Mouse (Mus musculus) c-Kit-positive CD71-positive TER-119-positive erythroid progenitor cells, embryonic 14.5 days (primary cell): ENCODE measurements around the gene Kcnk6.
A peak's percentile ranks its signal among the peaks of the same experiment; 100 is the strongest.

ENCODE experiments used
- DNase-seq: peaks from one replicate; pipeline ENCODE4 v3.0.0-alpha.2; 2013; ENCODE audit warnings: low spot score

The Kcnk6 gene

GRCm38 (mm10) chr7:29232247-29233013, at the start of gene Kcnk6:
Gene Kcnk6, minus strand, starts transcription at chr7:29232515.
- DNase-seq, result no peak

- DNase-seq, result no peak
Measured at GRCm38 (mm10) chr7:29281201-29282073, 49.1 kb upstream of the Kcnk6 start, which contains the start of gene Spint2. Gene Spint2, minus strand, starts transcription at chr7:29281912.

- DNase-seq, result no peak
Measured at GRCm38 (mm10) chr7:29280801-29281200, 48.5 kb upstream of the Kcnk6 start.

GRCm38 (mm10) chr7:29279924-29280323, 47.6 kb upstream of the Kcnk6 start:
- DNase-seq, result no peak

GRCm38 (mm10) chr7:29279261-29279660, 46.9 kb upstream of the Kcnk6 start:
- no peak for DNase-seq

GRCm38 (mm10) chr7:29277510-29277909, 45.2 kb upstream of the Kcnk6 start:
- DNase-seq, result no peak

GRCm38 (mm10) chr7:29276715-29277114, 44.4 kb upstream of the Kcnk6 start:
- DNase-seq, result no peak

- DNase-seq, result no peak
Measured at GRCm38 (mm10) chr7:29271687-29272465, 39.6 kb upstream of the Kcnk6 start.

GRCm38 (mm10) chr7:29270445-29270844, 38.1 kb upstream of the Kcnk6 start:
- no peak for DNase-seq

GRCm38 (mm10) chr7:29266931-29267330, 34.6 kb upstream of the Kcnk6 start:
- DNase-seq, result no peak

- DNase-seq, result no peak
Measured at GRCm38 (mm10) chr7:29265636-29266035, 33.3 kb upstream of the Kcnk6 start.

GRCm38 (mm10) chr7:29263831-29264230, 31.5 kb upstream of the Kcnk6 start:
- DNase-seq, result no peak

- DNase-seq, result no peak
Measured at GRCm38 (mm10) chr7:29262151-29262550, 29.8 kb upstream of the Kcnk6 start.

GRCm38 (mm10) chr7:29259781-29260730, 27.7 kb upstream of the Kcnk6 start:
- no peak for DNase-seq

- DNase-seq, result no peak
Measured at GRCm38 (mm10) chr7:29257368-29257767, 25.1 kb upstream of the Kcnk6 start.

- DNase-seq, result no peak
Measured at GRCm38 (mm10) chr7:29255875-29256274, 23.6 kb upstream of the Kcnk6 start.

GRCm38 (mm10) chr7:29253842-29254241, 21.5 kb upstream of the Kcnk6 start:
- no peak for DNase-seq

- DNase-seq, result no peak
Measured at GRCm38 (mm10) chr7:29251166-29251565, 18.9 kb upstream of the Kcnk6 start.

- no peak for DNase-seq
Measured at GRCm38 (mm10) chr7:29248261-29248841, 16.0 kb upstream of the Kcnk6 start, which contains the start of gene 2200002D01Rik. Gene 2200002D01Rik, minus strand, starts transcription at chr7:29248466.

- no peak for DNase-seq
Measured at GRCm38 (mm10) chr7:29247706-29248105, 15.4 kb upstream of the Kcnk6 start.

GRCm38 (mm10) chr7:29247314-29247700, 15.0 kb upstream of the Kcnk6 start:
- peak; percentile 71 for DNase-seq
